Mouse (Mus musculus) lung, adult 2 months (tissue): ENCODE measurements around the gene Camsap1. TPM values are rescaled to one million over a fixed set of nuclear protein-coding genes. Genes with fewer than 3 reads are reported as not detected.

Experiments
- DNase-seq: peaks from one replicate; pipeline ENCODE4 v3.0.0; 2022
- H3K4me1 ChIP-seq: fragments of 200-500 bp; 2 replicates; pipeline ENCODE4 v1.6.1; 2011; ENCODE audit warnings: low read length; ENCODE audit not compliant: control insufficient read depth, insufficient read depth
- H3K4me3 ChIP-seq: fragments of 200-500 bp; replicated peaks from 2 replicates; pipeline ENCODE3; 2011; ENCODE audit warnings: low read depth, mild to moderate bottlenecking, control low read depth, low read length; ENCODE audit errors: extremely low read depth
- CTCF ChIP-seq: fragments of 200-500 bp; IDR thresholded peaks from 2 replicates; pipeline ENCODE4 v1.5.1; 2011; ENCODE audit warnings: mild to moderate bottlenecking, low read length, control low read depth; ENCODE audit not compliant: insufficient read depth
- POLR2A ChIP-seq: fragments of 200-500 bp; IDR thresholded peaks from 2 replicates; pipeline ENCODE4 v1.6.1; 2011; ENCODE audit warnings: low read depth, mild to moderate bottlenecking, control low read depth, low read length, borderline replicate concordance; ENCODE audit errors: extremely low read depth
- WGBS: fragments of 180-500 bp; shearing (Covaris S2); methylation state at CpG from one replicate; pipeline ENCODE4 v1.1.7; 2018; 5-methylcytosine and 5-hydroxymethylcytosine counted together
- polyA plus RNA-seq: library from polyadenylated mRNA; depleted of rRNA; stranded (reverse); fragments of >200 nt; gene quantifications from 2 replicates; pipeline ENCODE4 v1.2.3, GENCODE M21; 2012; rRNA removed

Camsap1 gene
- 7.7 and 7.9 TPM in 2 replicates for polyA plus RNA-seq

GRCm38 (mm10) chr2:25983159-25983907 is at the start of gene Camsap1:
Gene Camsap1, minus strand, starts transcription at chr2:25983282.
- Histone ChIP-seq H3K4me3 (peak within 1 kb of the TSS; percentile 76), H3K4me1 (peaks cover 5% of the 10 kb centered on the region; the same call in 1 of the 2 replicates)
- peak; percentile 99 for DNase-seq
- WGBS: 1% methylated on average over 52 of the region's 64 CpGs
- TF ChIP-seq CTCF (no peak), POLR2A (peak; percentile 24; the same call in 1 of the 2 replicates)

- WGBS: 47% methylated on average over 3 of the region's 3 CpGs
These were observed 47.2 kb upstream of the Camsap1 start for GRCm38 (mm10) chr2:26030288-26030687.

GRCm38 (mm10) chr2:26024138-26025075 is 41.3 kb upstream of the Camsap1 start:
- H3K4me1 ChIP-seq: peaks cover 10% of the 10 kb centered on the region; the same call in 1 of the 2 replicates
- peak; percentile 25 for DNase-seq
- WGBS: 27% methylated on average over 4 of the region's 4 CpGs
- TF ChIP-seq CTCF: peak; percentile 33; the same call in 1 of the 2 replicates
- TF ChIP-seq POLR2A: no peak
- no peak overlapping the region for H3K4me3 ChIP-seq

More at GRCm38 (mm10) chr2:26030288-26030687, 47.2 kb upstream of the Camsap1 start:
- Histone ChIP-seq H3K4me3 (no peak overlapping the region), H3K4me1 (no peaks in the 10 kb centered on the region)
- TF ChIP-seq CTCF (peak; percentile 36; the same call in 1 of the 2 replicates), POLR2A (no peak)
- DNase-seq: no peak

GRCm38 (mm10) chr2:26022626-26023025 is 39.5 kb upstream of the Camsap1 start:
- TF ChIP-seq CTCF (no peak), POLR2A (no peak)
- H3K4me3 ChIP-seq: no peak overlapping the region
- H3K4me1 ChIP-seq: peaks cover 10% of the 10 kb centered on the region; the same call in 1 of the 2 replicates
- DNase-seq: no peak
- 59% methylated on average over 1 of the region's 1 CpGs for WGBS

GRCm38 (mm10) chr2:26022258-26022565 is 39.1 kb upstream of the Camsap1 start:
- TF ChIP-seq CTCF: no peak
- no peak for TF ChIP-seq POLR2A
- no peak for DNase-seq
- Histone ChIP-seq H3K4me1 (peaks cover 10% of the 10 kb centered on the region; the same call in 1 of the 2 replicates), H3K4me3 (peak overlapping the region; percentile 42)
- WGBS: 81% methylated on average over 8 of the region's 8 CpGs

GRCm38 (mm10) chr2:26021561-26022257 is 38.6 kb upstream of the Camsap1 start, which contains the start of gene Ubac1:
Gene Ubac1, minus strand, starts transcription at chr2:26021747.
- peak within 1 kb of the TSS; percentile 84 for H3K4me3 ChIP-seq
- 5% methylated on average over 50 of the region's 50 CpGs for WGBS
- peak; percentile 86 for DNase-seq
- H3K4me1 ChIP-seq: peaks cover 10% of the 10 kb centered on the region; the same call in 1 of the 2 replicates
- TF ChIP-seq CTCF (no peak), POLR2A (peak; percentile 55; the same call in 1 of the 2 replicates)

- Histone ChIP-seq H3K4me1 (peaks cover 10% of the 10 kb centered on the region; the same call in 1 of the 2 replicates), H3K4me3 (peak overlapping the region; percentile 84)
- no peak for DNase-seq
- WGBS: 2% methylated on average over 38 of the region's 38 CpGs
- TF ChIP-seq POLR2A (no peak), CTCF (no peak)
These were observed 37.9 kb upstream of the Camsap1 start for GRCm38 (mm10) chr2:26020714-26021560.

- 79% methylated on average over 3 of the region's 3 CpGs for WGBS
- H3K4me3 ChIP-seq: no peak overlapping the region
- no peak for DNase-seq
- TF ChIP-seq CTCF: no peak
- no peak for TF ChIP-seq POLR2A
- peaks cover 10% of the 10 kb centered on the region; the same call in 1 of the 2 replicates for H3K4me1 ChIP-seq
These were observed 36.8 kb upstream of the Camsap1 start for GRCm38 (mm10) chr2:26019923-26020322.
